Mouse (Mus musculus) erythroblast, embryonic 14.5 days (primary cell): ENCODE data around the gene Dysf.

ENCODE experiments used
- GATA1 ChIP-seq: IDR thresholded peaks from 2 replicates; pipeline ENCODE4 v1.6.1; 2012; ENCODE audit warnings: low read length, inconsistent platforms, mixed read lengths
- TAL1 ChIP-seq: IDR thresholded peaks from 3 replicates; pipeline ENCODE4 v1.6.1; 2012; ENCODE audit warnings: low read length, inconsistent platforms, mixed read lengths

GRCm38 (mm10) chr6:84050238-84050637 is 41.8 kb downstream of the Dysf start:
- no peak for TF ChIP-seq TAL1
- no peak for TF ChIP-seq GATA1
